Mouse (Mus musculus): ENCODE data around the gene Gpank1. TPM values are rescaled to one million over a fixed set of nuclear protein-coding genes. Genes with fewer than 3 reads are reported as not detected.

Gpank1 gene
- total RNA-seq (2014; rRNA removed) (13.1 and 14.1 TPM in 2 replicates), polyA plus RNA-seq (2015; fragmentation: Nextera tagmentation; extraction: Ambion mirVana) (18.1 and 19.1 TPM in 2 replicates)

DNA sequence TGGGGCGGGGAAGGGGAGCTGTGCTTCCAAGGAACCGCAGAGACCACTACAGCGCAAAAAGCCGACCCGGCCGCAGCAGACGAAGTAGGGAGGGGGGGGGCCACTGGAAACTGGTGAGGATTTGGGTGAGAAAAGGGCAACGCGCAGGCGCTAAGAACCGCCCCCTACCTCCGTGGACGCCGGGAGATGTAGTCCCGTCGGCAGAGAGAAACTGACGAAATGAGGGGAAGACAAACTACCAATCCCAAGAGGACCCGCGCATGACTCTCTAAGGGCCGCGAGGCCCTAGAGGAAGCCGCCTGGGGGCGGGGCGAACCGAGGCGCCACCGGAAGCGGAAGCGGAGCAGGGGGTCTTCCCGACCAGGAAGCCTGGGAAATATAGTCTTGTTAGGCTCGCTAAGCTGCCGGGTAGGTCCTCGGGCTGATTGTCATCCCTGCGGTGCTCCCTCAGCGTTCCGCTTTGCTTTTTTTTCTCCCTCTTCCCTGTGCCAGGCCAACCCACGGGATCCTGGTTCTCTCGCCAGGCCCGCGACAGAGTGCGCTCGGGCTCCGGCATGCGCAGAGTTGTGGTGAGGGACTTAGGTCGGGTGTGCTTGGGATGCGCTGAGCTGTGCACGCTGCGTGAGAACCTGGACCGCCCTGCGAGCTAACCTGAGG, at the start of gene Gpank1:
TSS of gene Gpank1 (plus strand) at position 313 of the 657 bp plus-strand sequence.
- H3K4me3 ChIP-seq (ENCODE audit: low read length): peak within 1 kb of the TSS; percentile 79
- peak; percentile 95 for ATAC-seq

DNA sequence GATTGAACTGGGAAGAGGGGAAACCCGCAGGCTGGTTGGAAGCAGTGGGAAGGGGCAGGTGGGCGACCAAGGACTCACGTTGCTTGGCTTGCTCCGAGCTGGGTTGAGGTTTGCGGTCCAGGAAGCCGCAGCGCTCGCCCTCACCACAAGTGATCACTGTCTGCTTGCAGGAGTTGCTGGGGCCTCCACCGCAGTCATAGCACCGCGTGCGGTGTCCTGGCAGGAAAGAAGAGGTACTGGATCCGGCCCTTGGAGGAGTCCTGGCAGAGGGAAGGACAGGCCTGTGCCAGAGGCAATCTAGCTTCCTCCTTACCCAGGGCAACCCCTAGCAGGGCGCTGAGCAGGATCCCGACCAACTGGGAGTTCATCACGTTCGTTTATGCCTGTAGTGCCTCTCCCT, 47.2 kb upstream of the Gpank1 start:
- H3K4me1 ChIP-seq (ENCODE audit: insufficient read depth, low read length): no peaks in the 10 kb centered on the region
- H3K9ac ChIP-seq (replicated peaks; ENCODE audit: low read length): no peak overlapping the region
- H3K4me2 ChIP-seq (ENCODE audit: low read depth, low read length): no peak overlapping the region
- WGBS: 42% methylated on average over 17 of the region's 17 CpGs
- no peak overlapping the region for H3K4me3 ChIP-seq (ENCODE audit: low read length)
- H3K27ac ChIP-seq: no peak overlapping the region
- DNase-seq (ENCODE audit: low spot score) (no peak), ATAC-seq (no peak)
- TF ChIP-seq CTCF (IDR thresholded peaks at IDR 0.05; ENCODE audit: low read depth): no peak
- H3K36me3 ChIP-seq (ENCODE audit: insufficient read depth, low read length): no peaks in the 10 kb centered on the region
- no peaks in the 10 kb centered on the region for H3K9me3 ChIP-seq (ENCODE audit: low read length)
- no peaks in the 10 kb centered on the region for H3K27me3 ChIP-seq (ENCODE audit: insufficient read depth, low read length)

More for the DNA sequence above, at the start of gene Gpank1:
- peaks cover 6% of the 10 kb centered on the region; the same call in 1 of the 2 replicates for H3K4me1 ChIP-seq (ENCODE audit: insufficient read depth, low read length)
- no peaks in the 10 kb centered on the region for H3K27me3 ChIP-seq (ENCODE audit: insufficient read depth, low read length)
- no peaks in the 10 kb centered on the region for H3K9me3 ChIP-seq (ENCODE audit: low read length)
- peak within 1 kb of the TSS; percentile 96 for H3K4me2 ChIP-seq (ENCODE audit: low read depth, low read length)
- TF ChIP-seq CTCF (IDR thresholded peaks at IDR 0.05; ENCODE audit: low read depth): peak; percentile 8; the same call in 1 of the 2 replicates
- H3K36me3 ChIP-seq (ENCODE audit: insufficient read depth, low read length): peaks cover 26% of the 10 kb centered on the region
- H3K27ac ChIP-seq: peak within 1 kb of the TSS; percentile 93
- peak within 1 kb of the TSS; percentile 93 for H3K9ac ChIP-seq (replicated peaks; ENCODE audit: low read length)
- WGBS: under 1% methylated on average over 47 of the region's 50 CpGs
- DNase-seq (ENCODE audit: low spot score): peak; percentile 100

DNA sequence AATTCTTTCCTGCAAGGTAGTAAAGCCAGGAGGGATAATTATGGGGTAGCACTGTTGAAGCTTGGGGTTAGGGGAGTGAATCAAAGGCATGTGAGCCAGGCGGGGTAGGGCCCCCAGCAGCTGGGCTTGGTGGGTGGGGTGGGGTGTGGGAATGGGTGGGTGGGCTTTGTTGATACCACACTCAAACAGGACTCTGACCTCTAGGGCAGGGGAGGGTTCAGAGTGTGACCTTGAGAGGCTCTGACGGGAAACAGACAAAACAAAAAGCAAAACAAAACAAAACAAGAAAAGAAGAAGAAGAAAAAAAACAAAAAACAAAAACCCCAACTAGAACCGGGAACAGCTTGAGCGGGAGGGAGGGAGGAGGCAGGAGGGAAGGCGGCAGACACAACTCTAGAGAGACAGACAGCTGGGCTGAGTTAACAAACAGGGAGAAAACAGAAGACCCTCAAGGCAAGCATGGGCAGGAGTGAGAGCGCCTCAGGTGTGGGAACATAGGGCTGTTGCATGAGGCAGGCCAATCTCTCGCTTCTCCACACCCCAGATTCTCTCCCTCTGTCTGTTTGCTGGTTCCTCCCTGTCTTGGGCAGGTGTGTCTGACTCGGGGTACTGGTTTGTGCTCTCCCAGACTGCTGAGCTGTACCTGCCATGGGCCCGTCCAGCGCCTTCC, 44.6 kb upstream of the Gpank1 start, which contains the start of gene Ly6g6e:
TSS of gene Ly6g6e (plus strand) at position 396 of the 670 bp plus-strand sequence.
- Histone ChIP-seq H3K4me1 (ENCODE audit: insufficient read depth, low read length) (no peaks in the 10 kb centered on the region), H3K27ac (no peak within 1 kb of the TSS), H3K27me3 (ENCODE audit: insufficient read depth, low read length) (no peaks in the 10 kb centered on the region), H3K9me3 (ENCODE audit: low read length) (no peaks in the 10 kb centered on the region), H3K4me2 (ENCODE audit: low read depth, low read length) (peak within 1 kb of the TSS; percentile 49), H3K9ac (replicated peaks; ENCODE audit: low read length) (no peak within 1 kb of the TSS; the same call in 1 of the 2 replicates), H3K4me3 (ENCODE audit: low read length) (peak within 1 kb of the TSS; percentile 20), H3K36me3 (ENCODE audit: insufficient read depth, low read length) (no peaks in the 10 kb centered on the region)
- 47% methylated on average over 10 of the region's 10 CpGs for WGBS
- ATAC-seq (no peak), DNase-seq (ENCODE audit: low spot score) (no peak)
- TF ChIP-seq CTCF (IDR thresholded peaks at IDR 0.05; ENCODE audit: low read depth): no peak

DNA sequence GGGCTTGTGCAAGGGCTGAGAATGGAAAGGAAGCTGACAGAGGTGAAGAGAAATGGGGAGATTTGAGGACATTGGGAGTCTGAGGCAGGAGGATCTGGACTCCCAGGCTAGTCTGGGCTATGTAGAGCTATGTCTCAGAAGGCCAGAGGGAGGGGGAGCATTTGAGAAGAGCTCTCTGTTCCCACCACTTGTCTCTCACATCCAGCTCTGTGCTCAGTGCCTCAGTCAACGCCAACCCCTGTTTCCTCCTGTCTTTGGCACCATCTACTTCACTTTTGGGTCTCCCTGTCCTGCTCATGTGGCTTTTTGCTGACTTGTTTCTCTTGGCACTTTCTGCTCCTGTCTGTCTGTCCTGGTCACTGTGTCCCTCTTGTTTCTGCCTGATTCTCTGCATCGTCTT, 44.0 kb upstream of the Gpank1 start:
- Histone ChIP-seq H3K27ac (no peak overlapping the region), H3K9ac (replicated peaks; ENCODE audit: low read length) (no peak overlapping the region), H3K4me2 (ENCODE audit: low read depth, low read length) (peak overlapping the region; percentile 49; the same call in 1 of the 2 replicates), H3K9me3 (ENCODE audit: low read length) (no peaks in the 10 kb centered on the region), H3K36me3 (ENCODE audit: insufficient read depth, low read length) (no peaks in the 10 kb centered on the region), H3K27me3 (ENCODE audit: insufficient read depth, low read length) (no peaks in the 10 kb centered on the region), H3K4me3 (ENCODE audit: low read length) (no peak overlapping the region), H3K4me1 (ENCODE audit: insufficient read depth, low read length) (no peaks in the 10 kb centered on the region)
- DNase-seq (ENCODE audit: low spot score): no peak
- TF ChIP-seq CTCF (IDR thresholded peaks at IDR 0.05; ENCODE audit: low read depth): no peak
- no peak for ATAC-seq
- 39% methylated on average over 2 of the region's 2 CpGs for WGBS

DNA sequence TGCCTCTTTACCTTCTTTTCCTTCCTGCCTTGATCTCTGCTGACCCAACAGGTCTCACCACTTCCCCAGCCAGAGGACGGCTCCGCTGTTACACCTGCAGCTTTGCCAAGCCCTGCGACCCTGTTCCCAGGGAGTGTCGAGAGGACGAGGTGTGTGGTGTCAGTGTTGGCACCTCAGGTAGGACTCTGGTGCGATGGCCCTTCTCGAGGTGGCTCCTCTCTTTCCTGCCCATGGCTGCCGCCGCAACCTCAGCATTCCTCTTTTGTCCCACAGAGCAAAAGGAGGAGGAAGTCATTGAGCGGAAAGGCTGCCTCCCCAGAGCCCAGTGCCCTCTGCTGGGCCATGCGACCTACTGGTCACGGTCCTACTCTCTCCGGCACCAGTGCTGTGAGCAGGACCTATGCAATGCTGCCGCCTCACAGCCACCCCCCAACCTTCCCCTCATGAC, 43.4 kb upstream of the Gpank1 start, which contains the start of gene Ly6g6d:
TSS of gene Ly6g6d (minus strand) at position 280 of the 448 bp plus-strand sequence.
- ATAC-seq (peak; percentile 71; the same call in 1 of the 2 replicates), DNase-seq (ENCODE audit: low spot score) (peak; percentile 46)
- WGBS: 11% methylated on average over 14 of the region's 14 CpGs
- Histone ChIP-seq H3K4me1 (ENCODE audit: insufficient read depth, low read length) (no peaks in the 10 kb centered on the region), H3K4me3 (ENCODE audit: low read length) (peak within 1 kb of the TSS; percentile 20), H3K9me3 (ENCODE audit: low read length) (no peaks in the 10 kb centered on the region), H3K27me3 (ENCODE audit: insufficient read depth, low read length) (no peaks in the 10 kb centered on the region), H3K4me2 (ENCODE audit: low read depth, low read length) (peak within 1 kb of the TSS; percentile 49), H3K36me3 (ENCODE audit: insufficient read depth, low read length) (no peaks in the 10 kb centered on the region), H3K9ac (replicated peaks; ENCODE audit: low read length) (no peak within 1 kb of the TSS; the same call in 1 of the 2 replicates), H3K27ac (no peak within 1 kb of the TSS)
- TF ChIP-seq CTCF (IDR thresholded peaks at IDR 0.05; ENCODE audit: low read depth): peak; percentile 68

DNA sequence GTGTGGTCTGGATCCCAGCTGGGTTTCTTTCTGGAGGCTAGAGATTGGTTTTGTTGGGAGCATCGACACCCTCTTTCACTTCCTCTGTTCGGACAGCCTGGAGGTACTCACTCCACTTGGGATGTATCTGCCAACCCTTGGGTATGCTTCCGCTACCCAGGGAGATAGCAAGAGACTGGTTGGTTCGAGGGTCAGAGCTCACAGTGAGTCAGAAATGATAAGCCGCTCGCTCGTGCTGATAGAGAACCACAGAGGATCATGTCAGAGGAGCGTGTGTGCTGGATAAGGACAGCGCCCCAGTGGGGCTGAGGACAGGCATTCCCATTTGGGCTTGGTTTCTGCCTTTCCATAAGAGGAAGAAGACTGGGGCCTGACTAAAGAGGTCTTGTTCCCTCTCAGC, 41.5 kb upstream of the Gpank1 start:
- Histone ChIP-seq H3K36me3 (ENCODE audit: insufficient read depth, low read length) (no peaks in the 10 kb centered on the region), H3K27ac (no peak overlapping the region), H3K9ac (replicated peaks; ENCODE audit: low read length) (no peak overlapping the region), H3K4me2 (ENCODE audit: low read depth, low read length) (no peak overlapping the region), H3K27me3 (ENCODE audit: insufficient read depth, low read length) (no peaks in the 10 kb centered on the region), H3K4me3 (ENCODE audit: low read length) (no peak overlapping the region), H3K9me3 (ENCODE audit: low read length) (no peaks in the 10 kb centered on the region), H3K4me1 (ENCODE audit: insufficient read depth, low read length) (no peaks in the 10 kb centered on the region)
- DNase-seq (ENCODE audit: low spot score): no peak
- ATAC-seq: no peak
- TF ChIP-seq CTCF (IDR thresholded peaks at IDR 0.05; ENCODE audit: low read depth): no peak
- 64% methylated on average over 9 of the region's 9 CpGs for WGBS
